Mouse (Mus musculus) layer of hippocampus, postnatal 36 days (tissue): ENCODE results near the gene Spns2. TPM values are rescaled to one million over a fixed set of nuclear protein-coding genes. Genes with fewer than 3 reads are reported as not detected.

ENCODE experiments used
- DNase-seq, 2 experiments: peaks; one replicate each; pipeline ENCODE4 v3.0.0; 2022
- total RNA-seq, 2 experiments: library from RNA; stranded (reverse); gene quantifications; 2 replicates each; pipeline ENCODE4 v1.2.3; 2021

Spns2 gene
- total RNA-seq, 2 experiments from 2014 or later, result 91.4 to 129 TPM

DNA sequence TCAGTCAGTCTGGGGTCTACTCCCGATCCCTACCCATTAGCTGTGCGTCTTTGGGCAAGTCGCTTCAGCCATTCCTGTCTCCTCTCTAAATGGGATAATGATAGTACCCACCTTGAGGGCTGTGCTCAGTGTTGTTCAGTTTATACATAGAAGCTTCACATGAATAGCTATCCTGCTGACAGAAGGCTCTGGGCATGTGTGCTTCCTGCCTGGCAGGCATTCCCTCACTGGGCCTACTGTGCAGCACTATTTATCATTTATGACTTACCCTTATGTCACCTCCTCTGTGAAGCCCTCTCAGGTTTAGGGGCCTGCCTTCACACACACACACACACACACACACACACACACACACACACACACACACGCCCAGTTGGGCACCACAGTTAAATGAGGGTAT lies 10.4 kb upstream of the Spns2 start:
- no peak for DNase-seq

DNA sequence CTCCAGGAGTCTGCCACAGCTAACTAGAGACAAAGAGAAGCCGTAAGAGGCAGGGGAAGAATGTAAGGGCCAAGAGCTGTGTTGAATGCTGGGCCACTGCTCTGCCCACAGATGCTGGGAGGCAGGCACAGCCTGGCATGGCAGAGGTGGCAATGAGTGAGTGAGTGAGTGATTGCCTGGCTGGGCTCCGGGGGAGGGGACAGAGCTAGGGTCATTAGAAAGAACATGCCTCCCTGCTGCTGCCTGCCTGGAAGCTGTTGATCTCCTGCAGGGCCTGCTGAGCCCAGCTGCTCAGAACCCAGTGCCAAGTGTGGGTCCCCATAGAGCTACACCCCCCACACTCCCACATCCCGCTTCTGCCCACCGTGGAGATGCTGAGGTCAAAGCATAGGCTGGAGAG lies 7.7 kb upstream of the Spns2 start:
- DNase-seq, result no peak

DNA sequence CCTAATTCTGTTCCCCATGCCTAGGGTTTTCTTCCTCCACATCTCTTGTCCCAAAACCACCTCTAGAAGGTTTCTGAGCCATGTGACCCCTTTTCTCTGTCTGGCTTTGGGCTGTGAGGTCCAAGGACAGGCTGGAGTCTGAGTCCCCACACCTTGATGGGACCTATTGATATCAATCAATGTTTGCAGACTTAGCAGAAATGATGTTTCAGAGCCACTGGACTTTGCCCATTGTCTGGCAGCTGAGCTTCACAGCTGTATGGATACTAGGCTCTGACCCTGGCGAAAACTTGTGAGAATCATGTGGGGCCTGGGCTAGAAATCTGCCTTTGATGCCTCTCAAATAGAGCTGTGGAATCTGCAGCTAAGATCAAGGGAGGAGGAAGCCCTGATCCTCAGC lies 7.1 kb upstream of the Spns2 start:
- DNase-seq, result no peak

DNA sequence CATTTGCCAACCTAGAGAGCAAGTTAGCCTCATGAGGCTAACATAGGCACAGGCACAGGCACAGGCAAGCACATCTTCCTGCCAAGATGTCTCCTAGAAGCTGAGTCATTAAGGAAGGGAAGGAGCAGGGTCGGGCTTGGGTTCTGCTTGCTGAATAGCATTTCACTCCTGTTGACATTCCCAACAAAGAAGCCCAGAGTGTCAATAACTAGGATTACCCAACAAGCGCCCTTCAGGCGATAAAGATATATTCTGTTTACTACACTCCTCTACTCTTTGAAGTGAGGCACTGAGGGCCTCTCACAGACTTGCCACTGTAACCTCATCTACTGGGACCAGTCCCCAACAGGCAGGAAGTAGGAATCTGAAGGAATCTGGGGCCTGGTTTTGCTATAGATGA lies 6.4 kb upstream of the Spns2 start:
- DNase-seq, result no peak

DNA sequence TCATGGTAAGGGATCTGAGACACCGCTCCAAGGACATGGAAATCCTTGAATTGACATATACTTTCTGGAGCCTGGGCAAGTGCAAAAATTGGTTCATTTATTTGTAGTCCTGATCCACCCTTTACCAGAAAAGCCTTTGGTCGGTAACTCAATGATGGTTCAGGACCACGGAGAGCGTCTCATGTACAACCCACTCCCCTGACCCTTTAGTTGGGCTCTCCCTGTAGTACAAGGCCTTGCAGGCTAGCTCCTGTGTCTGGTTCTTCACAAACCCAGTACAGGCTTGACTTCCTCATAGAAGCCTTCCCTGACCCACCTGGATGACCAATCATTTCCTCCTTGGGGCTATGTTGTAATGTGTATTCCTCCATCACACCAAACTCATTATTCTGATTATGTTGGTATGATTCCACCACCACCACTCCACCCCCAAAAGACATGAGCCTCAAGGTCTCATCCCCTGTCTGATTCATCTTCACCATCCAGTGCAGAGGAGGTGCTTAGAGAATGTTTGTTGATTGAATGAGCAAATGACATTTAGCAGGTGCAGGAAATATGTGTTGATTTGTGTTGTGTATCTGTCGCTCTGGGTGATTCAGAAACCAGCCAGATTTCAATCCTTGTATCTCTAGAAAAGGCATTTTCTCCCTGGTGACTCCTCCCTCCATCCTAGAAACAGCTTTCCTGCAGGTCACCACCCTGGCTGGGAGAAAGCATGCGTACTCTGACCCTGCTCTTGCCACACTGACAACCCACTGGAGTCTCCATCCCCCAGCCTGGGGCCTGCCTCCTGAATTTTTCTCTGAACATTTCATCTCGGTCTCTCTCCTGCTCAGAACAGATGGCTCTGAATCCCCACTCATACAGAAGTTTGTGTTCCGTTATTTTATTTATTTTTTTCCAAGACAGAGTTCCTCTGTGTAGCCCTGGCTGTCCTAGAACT lies 4.6 kb upstream of the Spns2 start:
- DNase-seq, result no peak

DNA sequence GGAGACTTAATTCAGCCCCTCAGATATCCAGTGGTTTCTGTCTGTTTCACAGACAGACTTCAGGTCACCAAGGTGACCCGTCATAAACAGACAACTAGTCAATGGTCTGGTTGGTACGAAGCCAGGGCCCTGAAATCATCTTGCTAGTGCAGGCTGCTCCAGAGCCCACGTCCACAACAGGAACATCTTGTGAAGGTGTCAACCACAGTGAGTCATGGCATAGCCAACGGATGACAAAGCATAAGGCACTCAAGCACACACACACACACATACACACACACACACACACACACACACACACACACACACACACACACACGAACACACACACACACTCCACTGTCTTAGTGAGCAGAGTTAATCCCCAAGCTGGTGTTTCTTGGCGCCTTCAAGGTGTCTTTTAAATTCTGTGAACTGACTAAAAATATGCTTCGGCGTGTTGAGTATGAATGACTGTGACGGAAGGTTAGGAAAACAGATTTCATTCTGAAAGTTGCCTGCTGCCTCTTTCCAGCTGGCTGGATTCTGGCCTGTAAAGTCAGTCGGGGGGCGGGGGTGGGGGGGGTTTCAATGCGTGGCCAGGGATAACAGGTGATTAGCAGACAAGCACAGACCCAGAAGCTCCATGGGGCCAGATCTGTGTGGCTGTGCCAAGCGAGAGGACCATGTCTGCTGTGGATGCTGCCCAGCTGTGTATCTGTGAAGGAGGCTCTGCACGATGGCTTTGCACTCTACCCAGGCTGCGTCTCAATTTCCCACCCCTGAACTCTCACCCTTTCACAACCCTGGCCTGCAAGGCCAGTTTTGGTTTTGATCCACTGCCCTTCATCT lies 1.6 kb upstream of the Spns2 start:
- DNase-seq, result no peak

DNA sequence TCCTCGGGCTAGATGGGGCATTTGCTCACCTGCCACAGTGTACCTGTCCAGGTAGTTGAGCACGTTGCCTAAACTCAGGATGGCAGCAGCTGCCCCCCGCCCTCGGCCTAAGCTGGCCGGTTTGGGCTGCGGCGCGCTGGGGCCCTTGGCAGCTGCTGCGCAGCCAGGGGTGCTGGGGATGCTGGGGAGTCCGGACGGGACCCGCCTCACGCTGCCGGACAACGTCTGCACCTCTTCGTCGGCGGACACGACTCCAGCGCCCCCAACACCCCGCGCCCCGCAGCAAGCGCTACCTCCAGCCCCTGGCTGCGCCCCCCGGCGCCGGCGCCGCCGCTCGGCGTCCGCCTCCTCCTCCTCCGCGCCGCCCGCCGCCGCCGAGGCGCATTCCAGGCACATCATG lies 307 bp downstream of the Spns2 start:
- DNase-seq, result no peak

DNA sequence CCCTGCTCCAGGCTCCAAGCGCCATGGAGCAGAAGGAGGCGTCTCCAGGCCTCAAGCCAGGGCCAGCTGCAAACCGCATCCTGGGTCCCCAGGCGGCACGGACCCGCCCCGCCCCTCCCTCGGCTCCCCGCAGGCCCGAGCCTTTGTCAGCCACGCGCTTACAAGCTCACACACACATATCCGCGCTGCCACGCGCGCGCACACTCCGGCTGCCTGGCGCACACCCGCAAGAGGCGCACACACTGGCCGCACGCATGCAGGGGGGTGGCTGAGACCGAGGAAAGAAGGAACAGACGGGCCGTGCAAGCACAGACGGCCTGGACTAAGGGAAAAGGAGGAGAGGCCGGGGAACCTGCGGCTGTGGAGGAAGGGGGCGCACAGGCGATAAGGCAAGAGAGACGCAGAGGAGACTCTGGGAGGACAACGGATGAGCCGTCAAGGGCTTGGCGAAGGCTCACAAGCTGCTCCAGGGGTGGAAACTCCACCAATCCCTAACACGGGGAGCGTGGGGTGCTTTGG lies 892 bp downstream of the Spns2 start:
- DNase-seq, result peak; percentile 75 to 80

DNA sequence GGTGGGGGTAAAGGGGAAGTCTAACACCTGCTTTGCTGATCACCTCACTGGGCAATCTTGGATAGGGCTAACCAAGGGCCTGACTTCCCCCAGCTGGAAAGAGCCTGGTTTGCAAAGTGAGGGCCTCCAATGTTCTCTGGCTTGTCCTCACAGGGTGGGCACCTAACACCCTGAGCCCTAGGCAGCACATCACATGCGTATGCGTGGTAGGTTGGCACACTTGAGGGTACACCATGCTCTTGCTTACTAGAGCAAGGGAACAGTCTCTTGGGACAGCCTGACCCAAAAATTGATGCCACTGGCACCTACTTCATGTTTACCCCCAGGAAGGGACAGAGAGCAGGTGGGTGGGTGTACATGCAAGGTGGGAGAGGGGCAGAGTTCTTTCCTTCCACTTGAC lies 2.0 kb downstream of the Spns2 start:
- DNase-seq, result no peak

DNA sequence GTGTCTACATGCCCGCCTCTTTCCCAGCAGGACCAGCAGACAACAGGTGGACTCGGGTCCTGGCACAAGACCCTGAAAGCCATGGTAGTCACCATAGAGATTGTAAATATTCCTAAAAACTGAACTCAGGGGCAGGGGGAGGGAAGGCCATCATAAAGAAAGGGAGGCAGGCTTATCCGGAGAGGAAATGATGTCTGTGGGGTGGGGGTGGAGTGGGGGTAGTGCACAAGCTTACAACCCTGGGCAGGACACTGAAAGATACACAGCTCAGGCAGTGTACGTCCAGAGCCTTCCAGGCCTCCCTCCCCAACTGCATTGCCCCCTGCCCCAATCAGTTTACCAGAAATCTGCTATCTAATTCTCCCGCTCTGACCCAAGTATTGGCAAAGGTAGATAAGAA lies 2.5 kb downstream of the Spns2 start:
- DNase-seq, result no peak

DNA sequence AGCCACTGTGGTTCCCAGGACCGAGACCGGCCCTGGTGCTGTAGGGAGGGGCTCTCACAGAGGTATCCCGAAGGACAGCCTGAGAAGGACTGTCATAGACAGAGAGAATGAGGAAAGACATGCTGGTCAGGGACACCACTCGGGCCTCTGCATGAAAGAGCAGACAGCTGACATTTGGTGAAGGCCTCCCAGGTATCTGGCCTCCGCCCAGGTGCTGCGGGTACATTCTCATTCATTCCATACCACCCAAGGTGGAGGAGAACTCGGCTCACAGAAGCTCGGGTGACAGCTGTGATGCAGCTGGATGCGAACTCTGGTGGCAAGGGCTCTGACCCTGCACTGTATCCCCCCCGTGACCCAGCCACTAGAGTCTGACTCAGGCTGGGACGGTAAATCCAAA lies 3.7 kb downstream of the Spns2 start:
- DNase-seq, result no peak

DNA sequence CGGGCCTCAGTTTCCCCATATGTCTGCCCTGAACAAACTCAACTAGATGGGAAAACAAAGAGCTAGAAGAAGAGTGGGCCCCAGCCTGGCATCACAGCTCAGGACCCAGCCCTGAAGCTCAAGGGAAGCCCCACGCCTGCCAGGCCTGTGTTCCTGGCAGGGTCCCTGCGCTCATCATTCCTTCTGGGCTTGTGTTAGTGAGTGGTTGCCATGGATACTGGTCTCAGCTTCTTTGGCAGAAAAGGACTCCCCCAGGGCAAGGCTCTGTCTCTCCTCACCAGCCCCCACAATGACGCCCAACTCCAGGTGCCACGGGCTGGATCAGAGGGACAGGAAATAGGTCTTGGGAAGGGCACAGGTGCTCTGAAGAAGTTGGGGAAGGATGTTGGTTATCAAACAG lies 4.5 kb downstream of the Spns2 start:
- peak; percentile 59 to 69 for DNase-seq

DNA sequence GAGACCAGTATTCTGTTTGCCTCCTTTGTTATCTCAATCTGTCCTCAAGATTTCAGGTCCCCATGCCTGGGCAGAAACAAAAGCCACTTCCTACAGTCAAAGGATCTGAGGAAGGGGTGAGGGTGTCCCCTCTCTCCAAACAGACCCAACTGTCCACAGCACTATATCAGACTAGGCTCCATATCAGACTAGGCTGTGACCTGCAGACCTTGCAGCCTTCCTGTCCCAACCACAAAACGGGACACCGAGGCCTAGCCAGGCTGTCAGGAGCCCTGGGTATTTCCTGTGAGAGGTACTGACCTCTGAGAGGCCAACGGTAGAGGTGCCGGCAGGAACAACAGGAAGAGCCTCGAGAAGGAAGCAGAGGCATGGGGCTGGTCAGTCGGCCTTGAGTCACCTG lies 5.2 kb downstream of the Spns2 start:
- DNase-seq, result no peak

DNA sequence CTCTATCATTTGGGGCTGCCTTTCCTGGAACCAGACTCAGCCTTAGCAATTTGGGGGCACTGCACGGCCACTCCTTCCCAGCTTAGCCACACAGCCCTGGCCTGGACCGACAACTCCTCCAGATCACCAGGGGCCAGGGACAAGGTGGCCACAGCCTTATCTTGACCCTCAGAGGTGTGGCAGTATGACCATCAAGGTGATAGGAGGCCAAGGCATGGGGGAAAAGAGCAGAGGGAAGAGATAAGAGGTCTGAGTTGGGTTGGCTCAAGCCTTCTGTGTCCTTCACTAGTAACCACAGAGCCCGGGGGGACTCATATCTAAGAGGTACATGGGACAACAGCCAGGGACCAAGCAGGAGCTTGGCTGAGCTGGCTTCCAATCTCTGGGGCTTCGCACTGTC lies 7.8 kb downstream of the Spns2 start:
- no peak for DNase-seq

DNA sequence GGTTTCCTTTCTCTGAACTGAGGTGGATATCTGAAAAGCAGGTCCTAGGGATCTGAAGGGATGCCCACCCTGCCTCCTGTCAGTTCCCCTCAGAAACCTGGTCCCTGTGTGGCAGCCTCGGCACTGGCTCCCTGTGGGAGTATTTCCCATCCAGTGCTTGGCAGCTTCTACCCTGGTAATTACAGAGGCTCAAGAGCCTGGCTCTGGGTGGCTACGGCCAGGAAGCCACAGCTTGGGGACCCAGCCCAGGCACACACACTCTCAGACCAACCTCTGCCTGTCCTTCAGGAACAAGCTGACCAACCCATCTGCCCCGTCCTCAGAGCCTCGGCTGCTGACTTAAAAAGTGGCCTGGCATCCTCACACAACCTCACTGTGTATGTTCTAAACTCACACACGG lies 8.4 kb downstream of the Spns2 start:
- no peak for DNase-seq

DNA sequence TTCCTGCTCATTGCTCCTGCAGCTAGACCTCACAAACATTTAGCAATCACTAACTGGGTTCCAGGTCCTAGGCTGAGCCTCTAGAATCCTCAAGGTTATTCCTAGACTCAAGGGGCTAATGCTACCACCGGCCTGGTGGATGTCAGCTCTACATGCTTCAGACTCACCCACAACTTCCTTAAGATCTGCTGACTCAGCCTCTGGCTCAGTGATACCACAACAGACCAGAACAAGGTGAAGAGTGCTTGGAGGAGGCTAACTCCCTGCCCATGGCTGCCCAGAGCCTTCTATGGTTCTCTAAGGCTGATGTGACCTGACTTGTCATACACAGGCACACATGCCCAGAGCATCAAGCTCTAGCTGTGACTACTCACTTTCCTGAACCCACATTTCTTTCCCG lies 10.2 kb downstream of the Spns2 start:
- no peak for DNase-seq

DNA sequence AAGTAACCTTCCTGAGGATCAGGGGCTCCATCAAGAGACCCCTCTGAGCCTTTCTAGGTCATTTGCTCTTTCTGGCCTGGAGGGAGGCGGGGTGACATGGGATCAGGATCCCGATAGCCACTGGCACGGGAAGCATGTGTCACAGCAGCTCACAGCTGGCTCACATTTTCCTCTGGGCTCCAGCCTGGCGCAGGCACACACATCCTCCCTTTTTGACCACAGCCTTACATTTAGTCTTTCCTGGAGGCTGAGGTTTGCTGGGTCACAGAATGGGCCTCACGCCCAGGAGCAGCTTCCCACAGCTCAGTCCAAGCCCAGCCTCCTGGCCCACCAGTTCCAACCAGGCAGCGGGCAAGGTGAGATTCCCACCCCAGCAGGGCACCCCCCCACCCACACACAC lies 11.5 kb downstream of the Spns2 start:
- DNase-seq, result no peak

DNA sequence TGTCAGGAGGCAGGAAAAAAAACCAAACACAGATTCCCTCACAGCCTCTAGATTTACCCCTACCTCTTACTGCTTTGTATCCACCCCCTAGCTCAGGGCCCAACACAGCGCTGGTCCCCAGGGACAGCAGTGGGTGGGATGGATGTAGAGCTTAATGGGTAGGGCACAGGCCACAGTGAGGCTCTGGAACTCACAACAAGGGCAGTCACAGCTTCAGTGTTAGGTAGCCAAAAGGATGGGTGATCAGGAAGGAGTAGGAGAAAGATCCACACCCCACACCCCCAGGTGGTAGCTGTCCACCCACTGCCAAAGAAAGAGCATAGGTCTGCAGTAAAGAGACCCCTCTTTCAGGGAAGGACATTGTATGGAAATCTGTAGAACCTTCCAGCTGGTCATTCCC lies 12.1 kb downstream of the Spns2 start:
- DNase-seq, result no peak

DNA sequence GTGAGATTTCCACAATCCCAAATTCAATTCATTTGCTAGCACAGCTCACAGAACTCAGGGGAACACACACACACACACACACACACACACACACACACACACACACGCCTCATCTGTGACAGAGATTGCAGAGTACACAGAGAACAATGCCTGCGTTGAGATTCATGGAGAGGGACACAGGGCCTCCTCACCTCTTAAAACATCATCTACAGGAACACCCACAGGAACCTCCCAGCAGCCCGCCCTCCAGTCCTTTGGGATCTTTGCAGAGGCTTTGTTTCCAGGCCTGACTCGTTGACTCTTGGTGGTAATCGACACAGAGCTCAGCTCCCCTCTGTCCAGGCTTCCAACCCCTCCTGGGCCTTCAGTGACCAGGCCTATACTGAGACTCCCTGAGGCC lies 12.5 kb downstream of the Spns2 start:
- DNase-seq, result no peak

DNA sequence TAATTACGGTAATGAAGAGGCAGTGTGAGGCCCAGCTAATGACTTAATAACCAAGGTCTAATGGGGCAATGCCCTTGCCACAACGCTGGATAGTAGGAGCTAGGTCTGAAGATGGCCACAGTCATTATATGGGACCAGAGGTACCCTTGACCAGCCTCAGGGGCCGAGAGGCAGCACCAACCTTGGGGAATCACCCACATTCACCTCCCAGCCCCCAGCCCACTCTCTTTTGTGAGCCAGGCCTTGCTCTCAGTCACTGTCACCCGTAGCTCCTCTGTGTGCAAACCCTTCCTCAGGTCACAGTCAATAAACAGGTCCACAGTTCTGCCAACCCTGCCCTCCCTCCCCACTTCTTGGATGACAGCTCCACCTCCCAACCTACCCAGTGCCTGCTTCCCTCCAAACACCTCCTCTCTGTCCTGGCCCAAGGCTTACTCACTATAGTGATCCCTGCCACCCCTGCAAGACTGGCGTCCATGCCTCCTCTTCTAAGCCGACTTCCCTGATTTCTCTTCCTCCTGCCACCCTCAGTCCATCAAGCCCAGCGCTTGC lies 13.6 kb downstream of the Spns2 start:
- no peak for DNase-seq

DNA sequence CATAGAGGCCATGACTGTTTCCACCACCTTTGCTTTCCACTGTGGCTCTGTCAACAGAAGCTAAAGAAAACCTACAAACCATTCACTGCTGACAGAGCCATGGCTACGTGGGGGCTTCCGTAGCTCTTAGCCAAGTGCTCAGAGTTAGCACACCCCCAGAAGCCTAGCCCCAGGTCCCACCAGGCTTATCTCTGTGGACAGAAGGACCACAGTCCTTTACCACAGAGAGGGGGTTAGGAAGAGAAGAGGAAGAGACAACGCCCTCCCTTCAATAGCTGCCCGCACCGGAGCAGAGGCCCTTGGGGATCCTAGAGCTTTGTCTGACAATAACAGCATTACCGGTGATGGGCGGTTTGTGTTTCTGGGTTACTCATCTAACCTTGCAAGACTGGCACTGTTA lies 14.3 kb downstream of the Spns2 start:
- no peak for DNase-seq

DNA sequence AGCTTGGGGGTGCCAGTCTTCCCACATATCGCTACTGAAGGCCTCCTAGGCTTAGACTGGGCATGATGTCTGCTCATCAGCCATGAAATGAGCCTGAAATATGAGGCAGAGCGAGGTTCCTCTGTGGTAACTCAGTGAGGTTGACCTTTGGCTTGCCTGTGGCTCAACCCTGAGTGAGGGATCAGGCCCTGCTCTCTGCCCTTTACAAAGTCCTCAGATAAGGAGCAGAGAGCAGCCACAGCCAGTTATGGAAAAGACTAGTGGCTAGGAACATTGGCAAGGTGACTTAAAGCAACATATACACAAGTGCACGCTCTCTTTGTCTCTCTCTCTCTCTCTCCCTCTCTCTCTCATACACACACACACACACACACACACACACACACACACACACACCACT lies 14.8 kb downstream of the Spns2 start:
- DNase-seq, result no peak

DNA sequence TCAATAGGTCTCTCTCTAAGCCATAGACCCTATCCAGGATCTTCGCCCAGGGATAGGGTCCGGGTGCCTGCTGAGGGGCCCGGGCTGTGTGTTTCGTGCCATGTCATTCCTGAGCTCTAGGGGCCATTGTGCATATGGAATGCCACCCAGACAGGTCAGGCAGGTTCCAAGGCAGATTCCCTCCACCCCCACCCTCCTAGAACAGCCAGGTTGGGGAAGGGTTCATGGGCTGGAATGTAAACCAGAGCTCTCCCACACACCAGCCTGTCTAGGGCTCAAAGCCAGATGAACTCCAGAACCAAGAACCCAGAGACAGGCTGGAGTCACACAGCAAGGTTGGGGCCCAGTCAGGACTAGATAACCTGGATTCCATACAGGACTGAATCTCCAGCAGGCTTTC lies 16.2 kb downstream of the Spns2 start:
- no peak for DNase-seq
